Mouse (Mus musculus) heart, adult 2 months (tissue): ENCODE data around the gene Gbp2.

ENCODE experiments used
- CTCF ChIP-seq: fragments of 200-600 bp; IDR thresholded peaks from 2 replicates; pipeline ENCODE4 v1.8.1; 2022; ENCODE audit warnings: antibody characterized with exemption, mild to moderate bottlenecking, moderate library complexity
- EP300 ChIP-seq: fragments of 200-500 bp; IDR thresholded peaks from 2 replicates; pipeline ENCODE4 v1.6.1; 2011; ENCODE audit warnings: low read depth, low read length, control low read depth; ENCODE audit not compliant: insufficient read depth
- POLR2A ChIP-seq: fragments of 200-500 bp; IDR thresholded peaks from 2 replicates; pipeline ENCODE4 v1.6.1; 2011; ENCODE audit warnings: mild to moderate bottlenecking, low read depth, low read length, control low read depth; ENCODE audit not compliant: insufficient read depth

DNA sequence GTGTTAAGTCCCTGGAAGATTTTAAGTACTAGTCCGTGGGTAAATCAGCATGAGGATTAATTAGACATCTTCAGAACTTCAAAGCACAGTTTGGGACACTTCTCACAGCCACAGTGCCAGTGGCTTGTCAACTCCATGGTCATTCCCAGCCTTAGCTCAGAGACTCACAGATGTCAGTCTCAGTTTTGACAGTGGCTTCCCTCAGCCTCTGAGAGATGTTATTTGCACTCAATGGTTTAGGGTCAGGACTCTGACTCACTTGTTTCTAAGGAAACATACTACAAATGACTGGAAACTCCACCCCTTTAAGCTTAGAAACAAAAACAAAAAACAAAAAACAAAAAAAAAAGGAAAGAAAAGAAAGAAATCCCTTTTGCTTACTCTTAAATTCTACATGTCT is 796 bp upstream of the Gbp2 start:
- TF ChIP-seq CTCF, result no peak
- TF ChIP-seq POLR2A, result no peak
- TF ChIP-seq EP300, result no peak
